Mouse (Mus musculus) retina, postnatal 7 days (tissue): ENCODE results near the gene Ppp2r1b.
"Not testable (repeated sequence)": the region's sequence is repeated elsewhere in the genome, so short reads cannot be mapped to it uniquely, and the experiment has no call there.

Experiments
- DNase-seq: peaks from one replicate; pipeline ENCODE4 v3.0.0-alpha.2; 2012; ENCODE audit warnings: low read depth, low spot score

Gene Ppp2r1b

GRCm38 (mm10) chr9:50845081-50845480 lies at the start of gene Ppp2r1b:
Gene Ppp2r1b, plus strand, starts transcription at chr9:50845301.
- no peak for DNase-seq

GRCm38 (mm10) chr9:50796776-50797175 lies 48.3 kb upstream of the Ppp2r1b start:
- no peak for DNase-seq

- no peak for DNase-seq
These were observed 47.5 kb upstream of the Ppp2r1b start for GRCm38 (mm10) chr9:50797641-50798040.

- DNase-seq = no peak
These were observed 46.7 kb upstream of the Ppp2r1b start for GRCm38 (mm10) chr9:50798368-50798767.

GRCm38 (mm10) chr9:50800985-50801384 lies 44.1 kb upstream of the Ppp2r1b start:
- DNase-seq = peak; percentile 17

GRCm38 (mm10) chr9:50803055-50803671 lies 41.9 kb upstream of the Ppp2r1b start:
- DNase-seq = no peak

GRCm38 (mm10) chr9:50808471-50808870 lies 36.6 kb upstream of the Ppp2r1b start:
- no peak for DNase-seq

- DNase-seq = no peak
These were observed 36.0 kb upstream of the Ppp2r1b start for GRCm38 (mm10) chr9:50809146-50809545.

GRCm38 (mm10) chr9:50811187-50811586 lies 33.9 kb upstream of the Ppp2r1b start:
- DNase-seq = no peak

- no peak for DNase-seq
These were observed 33.4 kb upstream of the Ppp2r1b start for GRCm38 (mm10) chr9:50811746-50812145.

- DNase-seq = no peak
These were observed 31.3 kb upstream of the Ppp2r1b start for GRCm38 (mm10) chr9:50813796-50814195.

GRCm38 (mm10) chr9:50815666-50816065 lies 29.4 kb upstream of the Ppp2r1b start:
- no peak for DNase-seq

- DNase-seq = no peak
These were observed 28.6 kb upstream of the Ppp2r1b start for GRCm38 (mm10) chr9:50816512-50816911.

- no peak for DNase-seq
These were observed 27.1 kb upstream of the Ppp2r1b start for GRCm38 (mm10) chr9:50818050-50818449.

- no peak for DNase-seq
These were observed 25.4 kb upstream of the Ppp2r1b start for GRCm38 (mm10) chr9:50819716-50820115.

- no peak for DNase-seq
These were observed 23.4 kb upstream of the Ppp2r1b start for GRCm38 (mm10) chr9:50821651-50822050.

GRCm38 (mm10) chr9:50822216-50822615 lies 22.9 kb upstream of the Ppp2r1b start:
- no peak for DNase-seq

- no peak for DNase-seq
These were observed 21.2 kb upstream of the Ppp2r1b start for GRCm38 (mm10) chr9:50823779-50824453.

GRCm38 (mm10) chr9:50831514-50831913 lies 13.6 kb upstream of the Ppp2r1b start:
- DNase-seq = no peak

GRCm38 (mm10) chr9:50832162-50832561 lies 12.9 kb upstream of the Ppp2r1b start:
- no peak for DNase-seq

GRCm38 (mm10) chr9:50832582-50832981 lies 12.5 kb upstream of the Ppp2r1b start:
- DNase-seq = not testable (repeated sequence)

GRCm38 (mm10) chr9:50833786-50834185 lies 11.3 kb upstream of the Ppp2r1b start:
- no peak for DNase-seq

- DNase-seq = no peak
These were observed 9.9 kb upstream of the Ppp2r1b start for GRCm38 (mm10) chr9:50835068-50835705.
